Mouse (Mus musculus) lung, embryonic 15.5 days (tissue): ENCODE measurements at regions not wholly inside any gene's neighbourhood (a gene's known extent, or its start where the extent isn't known, plus 50 kb on each side); places are given as distances from the start of the nearest gene placed in this dataset.

Source experiments
- ATAC-seq: fragments of 200-750 bp; cut with Nextera tagmentation; 2 replicates; pipeline ENCODE4 v1.8.0; 2017; ENCODE audit warnings: moderate number of reproducible peaks, borderline replicate concordance; ENCODE audit not compliant: low FRiP score, low TSS enrichment; ENCODE audit errors: extremely low read depth
- H3K27ac ChIP-seq: fragments of 300-500 bp; sonication (generic); 2 replicates; pipeline ENCODE4 v1.5.1; 2015; ENCODE audit warnings: moderate library complexity, mild to moderate bottlenecking, inconsistent platforms
- H3K27me3 ChIP-seq: fragments of 300-500 bp; sonication (generic); 2 replicates; pipeline ENCODE4 v1.6.1; 2015; ENCODE audit warnings: inconsistent platforms
- H3K36me3 ChIP-seq: fragments of 300-500 bp; sonication (generic); 2 replicates; pipeline ENCODE4 v1.6.1; 2015; ENCODE audit warnings: inconsistent platforms
- H3K4me1 ChIP-seq: fragments of 300-500 bp; sonication (generic); 2 replicates; pipeline ENCODE4 v1.6.1; 2015; ENCODE audit warnings: inconsistent platforms
- H3K4me2 ChIP-seq: fragments of 300-500 bp; sonication (generic); 2 replicates; pipeline ENCODE4 v1.6.1; 2015; ENCODE audit warnings: inconsistent platforms, mild to moderate bottlenecking, moderate library complexity
- H3K4me3 ChIP-seq: fragments of 300-500 bp; sonication (generic); 2 replicates; pipeline ENCODE4 v1.5.1; 2015; ENCODE audit warnings: mild to moderate bottlenecking, inconsistent platforms
- H3K9ac ChIP-seq: fragments of 300-500 bp; sonication (generic); 2 replicates; pipeline ENCODE4 v1.6.1; 2015; ENCODE audit warnings: inconsistent platforms
- H3K9me3 ChIP-seq: fragments of 300-500 bp; sonication (generic); 2 replicates; pipeline ENCODE4 v1.6.1; 2016; ENCODE audit warnings: inconsistent platforms
- WGBS: fragments of 180-500 bp; shearing (Covaris S2); methylation state at CpG from one replicate; pipeline ENCODE4 v1.1.7; 2015; 5-methylcytosine and 5-hydroxymethylcytosine counted together

DNA sequence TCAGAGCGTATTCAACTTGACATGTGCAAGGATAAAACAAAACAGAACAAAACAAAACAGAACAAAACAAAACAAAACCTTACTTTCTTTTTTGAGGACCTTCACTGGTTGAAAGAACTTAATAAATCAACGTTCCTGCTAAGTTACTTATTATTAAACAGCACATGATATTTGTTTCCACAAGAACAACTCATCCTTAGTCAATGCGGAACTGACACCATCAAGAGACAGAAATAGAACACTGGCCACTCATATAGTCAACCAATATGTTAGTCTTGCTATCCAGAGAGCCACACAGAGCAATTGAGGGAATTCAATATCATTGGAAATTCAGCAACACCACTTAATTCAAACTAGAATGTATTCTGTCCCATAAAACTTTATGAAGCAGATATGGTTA, 132.4 kb downstream of the Ifng start:
- ATAC-seq, result no peak
- Histone ChIP-seq H3K36me3 (no peaks in the 10 kb centered on the region), H3K9me3 (no peaks in the 10 kb centered on the region), H3K4me2 (no peak overlapping the region), H3K4me3 (no peak overlapping the region), H3K27me3 (no peaks in the 10 kb centered on the region), H3K9ac (no peak overlapping the region), H3K27ac (no peak overlapping the region), H3K4me1 (no peaks in the 10 kb centered on the region)
- 70% methylated on average over 3 of the region's 3 CpGs for WGBS

GRCm38 (mm10) chr10:118575570-118575969, 134.7 kb downstream of the Ifng start:
- ATAC-seq, result no peak
- H3K4me2 ChIP-seq, result no peak overlapping the region

GRCm38 (mm10) chr10:118581376-118581775, 140.5 kb downstream of the Ifng start:
- Histone ChIP-seq H3K9me3 (no peaks in the 10 kb centered on the region), H3K4me1 (no peaks in the 10 kb centered on the region), H3K27me3 (no peaks in the 10 kb centered on the region), H3K4me3 (no peak overlapping the region), H3K27ac (no peak overlapping the region), H3K9ac (no peak overlapping the region), H3K36me3 (no peaks in the 10 kb centered on the region), H3K4me2 (no peak overlapping the region)
- ATAC-seq, result no peak; the same call in 1 of the 2 replicates
- WGBS, result 25% methylated on average over 2 of the region's 2 CpGs

More at GRCm38 (mm10) chr10:118575570-118575969, 134.7 kb downstream of the Ifng start:
- Histone ChIP-seq H3K9ac (no peak overlapping the region), H3K36me3 (no peaks in the 10 kb centered on the region), H3K4me3 (no peak overlapping the region), H3K27ac (no peak overlapping the region), H3K4me1 (no peaks in the 10 kb centered on the region), H3K27me3 (no peaks in the 10 kb centered on the region), H3K9me3 (no peaks in the 10 kb centered on the region)
- WGBS, result 85% methylated on average over 7 of the region's 7 CpGs

GRCm38 (mm10) chr10:118585821-118586220, 145.0 kb downstream of the Ifng start:
- 76% methylated on average over 4 of the region's 4 CpGs for WGBS
- ATAC-seq, result no peak
- no peaks in the 10 kb centered on the region for H3K9me3 ChIP-seq
- no peak overlapping the region for H3K4me2 ChIP-seq
- no peak overlapping the region for H3K27ac ChIP-seq
- H3K9ac ChIP-seq, result no peak overlapping the region
- H3K36me3 ChIP-seq, result no peaks in the 10 kb centered on the region
- H3K27me3 ChIP-seq, result no peaks in the 10 kb centered on the region
- H3K4me3 ChIP-seq, result no peak overlapping the region
- no peaks in the 10 kb centered on the region for H3K4me1 ChIP-seq

GRCm38 (mm10) chr10:118588198-118588597, 147.4 kb downstream of the Ifng start:
- no peak overlapping the region for H3K4me2 ChIP-seq
- ATAC-seq, result no peak
- 37% methylated on average over 8 of the region's 8 CpGs for WGBS
- H3K9ac ChIP-seq, result no peak overlapping the region
- no peak overlapping the region for H3K4me3 ChIP-seq
- H3K36me3 ChIP-seq, result no peaks in the 10 kb centered on the region
- H3K9me3 ChIP-seq, result no peaks in the 10 kb centered on the region
- H3K27me3 ChIP-seq, result no peaks in the 10 kb centered on the region
- H3K27ac ChIP-seq, result no peak overlapping the region
- no peaks in the 10 kb centered on the region for H3K4me1 ChIP-seq

DNA sequence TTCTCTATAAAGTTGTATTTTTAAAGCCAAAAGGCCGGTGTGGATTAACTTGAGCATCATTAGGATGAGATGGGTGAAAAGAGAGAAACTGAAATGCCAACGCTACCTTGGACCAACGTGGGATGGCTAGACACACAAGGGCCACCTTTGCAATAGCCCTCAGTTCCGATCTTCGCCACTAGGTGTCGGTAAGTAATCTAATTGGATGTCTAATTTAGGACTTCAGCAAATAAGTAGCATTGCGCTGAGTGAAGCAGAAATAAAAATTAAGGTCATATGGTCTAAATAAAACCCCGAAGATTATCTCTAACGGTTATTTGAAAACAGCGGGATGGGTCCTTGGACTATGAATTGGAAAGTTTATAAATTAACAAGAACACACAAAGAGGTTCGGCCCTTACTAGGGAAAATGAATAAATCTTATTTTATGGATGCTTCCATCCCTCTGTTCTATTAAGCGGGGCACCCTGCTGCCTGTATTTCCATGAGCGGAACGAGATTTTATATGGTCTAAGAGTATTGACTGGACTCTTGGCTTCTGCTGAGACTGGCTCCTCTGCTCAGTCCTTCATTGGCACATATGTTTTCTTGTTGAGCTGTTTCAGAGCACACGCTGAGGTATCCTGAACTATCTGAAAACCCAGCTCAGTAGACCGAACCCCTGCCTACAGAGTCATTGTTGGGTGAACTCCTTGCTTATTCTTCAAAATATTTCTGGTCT, 152.0 kb downstream of the Ifng start:
- 36% methylated on average over 16 of the region's 16 CpGs for WGBS
- no peak overlapping the region for H3K4me3 ChIP-seq
- no peak overlapping the region for H3K27ac ChIP-seq
- no peak overlapping the region for H3K4me2 ChIP-seq
- no peaks in the 10 kb centered on the region for H3K36me3 ChIP-seq
- H3K9me3 ChIP-seq, result no peaks in the 10 kb centered on the region
- ATAC-seq, result no peak
- H3K4me1 ChIP-seq, result peaks cover 6% of the 10 kb centered on the region
- H3K9ac ChIP-seq, result no peak overlapping the region
- no peaks in the 10 kb centered on the region for H3K27me3 ChIP-seq

GRCm38 (mm10) chr10:118596206-118596605, 155.4 kb downstream of the Ifng start:
- Histone ChIP-seq H3K4me3 (no peak overlapping the region), H3K9ac (no peak overlapping the region), H3K9me3 (no peaks in the 10 kb centered on the region), H3K36me3 (no peaks in the 10 kb centered on the region), H3K4me1 (peaks cover 6% of the 10 kb centered on the region), H3K27me3 (no peaks in the 10 kb centered on the region), H3K4me2 (no peak overlapping the region), H3K27ac (no peak overlapping the region)
- 27% methylated on average over 8 of the region's 8 CpGs for WGBS
- no peak for ATAC-seq

DNA sequence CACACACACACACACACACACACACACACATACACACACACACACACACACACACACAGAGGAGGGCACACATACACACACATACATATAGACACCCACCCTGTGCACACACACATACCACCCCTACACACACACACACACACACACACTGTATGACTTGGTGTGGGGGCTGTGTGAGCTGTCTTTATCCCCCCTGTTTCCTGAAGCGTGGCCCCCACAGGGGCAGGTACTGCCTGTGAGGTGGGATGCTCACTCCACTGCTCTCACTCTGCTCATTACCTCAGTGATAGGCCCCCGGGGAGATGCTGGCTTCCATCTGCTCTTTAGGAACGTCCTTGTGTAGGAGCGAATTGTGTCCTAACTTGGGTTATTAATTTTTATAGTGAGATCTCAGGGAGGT, 157.7 kb downstream of the Ifng start:
- H3K9ac ChIP-seq, result no peak overlapping the region
- no peak overlapping the region for H3K27ac ChIP-seq
- H3K9me3 ChIP-seq, result no peaks in the 10 kb centered on the region
- H3K36me3 ChIP-seq, result no peaks in the 10 kb centered on the region
- 86% methylated on average over 4 of the region's 4 CpGs for WGBS
- peaks cover 6% of the 10 kb centered on the region for H3K4me1 ChIP-seq
- no peak overlapping the region for H3K4me2 ChIP-seq
- ATAC-seq, result no peak
- H3K4me3 ChIP-seq, result no peak overlapping the region
- H3K27me3 ChIP-seq, result no peaks in the 10 kb centered on the region

GRCm38 (mm10) chr10:118599197-118599596, 158.4 kb downstream of the Ifng start:
- no peak overlapping the region for H3K4me2 ChIP-seq
- no peak overlapping the region for H3K27ac ChIP-seq
- H3K9ac ChIP-seq, result no peak overlapping the region
- no peak overlapping the region for H3K4me3 ChIP-seq
- no peaks in the 10 kb centered on the region for H3K27me3 ChIP-seq
- no peak for ATAC-seq
- no peaks in the 10 kb centered on the region for H3K9me3 ChIP-seq
- 86% methylated on average over 5 of the region's 5 CpGs for WGBS
- H3K36me3 ChIP-seq, result no peaks in the 10 kb centered on the region
- peaks cover 6% of the 10 kb centered on the region for H3K4me1 ChIP-seq

GRCm38 (mm10) chr10:118599610-118600009, 158.8 kb downstream of the Ifng start:
- no peak for ATAC-seq
- Histone ChIP-seq H3K27ac (no peak overlapping the region), H3K36me3 (no peaks in the 10 kb centered on the region), H3K9ac (no peak overlapping the region), H3K4me2 (no peak overlapping the region), H3K4me3 (no peak overlapping the region), H3K9me3 (no peaks in the 10 kb centered on the region), H3K4me1 (peaks cover 6% of the 10 kb centered on the region), H3K27me3 (no peaks in the 10 kb centered on the region)
- 89% methylated on average over 4 of the region's 4 CpGs for WGBS

DNA sequence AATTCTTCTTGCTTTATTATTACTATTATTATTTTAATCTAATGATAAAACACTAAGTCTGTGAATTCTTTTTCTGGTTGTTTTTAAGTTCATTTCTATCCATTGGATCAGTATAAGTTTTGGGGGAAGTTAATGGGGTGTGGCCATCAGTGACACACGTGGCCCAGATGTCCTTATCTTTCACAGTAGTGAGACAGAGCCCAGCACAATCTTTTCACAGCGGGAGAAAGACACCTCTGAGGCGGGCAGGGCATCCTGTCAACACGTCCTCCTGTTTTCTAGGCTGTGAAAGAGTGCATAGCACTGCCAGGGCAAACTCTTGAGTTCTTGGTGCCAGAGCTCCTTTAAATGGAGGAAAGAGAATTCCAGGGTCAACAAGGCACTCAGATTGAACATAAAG, 162.1 kb downstream of the Ifng start:
- Histone ChIP-seq H3K27ac (no peak overlapping the region), H3K4me3 (no peak overlapping the region), H3K4me1 (no peaks in the 10 kb centered on the region), H3K27me3 (no peaks in the 10 kb centered on the region), H3K36me3 (no peaks in the 10 kb centered on the region), H3K9me3 (no peaks in the 10 kb centered on the region), H3K4me2 (no peak overlapping the region), H3K9ac (no peak overlapping the region)
- ATAC-seq, result no peak
- 29% methylated on average over 4 of the region's 4 CpGs for WGBS

DNA sequence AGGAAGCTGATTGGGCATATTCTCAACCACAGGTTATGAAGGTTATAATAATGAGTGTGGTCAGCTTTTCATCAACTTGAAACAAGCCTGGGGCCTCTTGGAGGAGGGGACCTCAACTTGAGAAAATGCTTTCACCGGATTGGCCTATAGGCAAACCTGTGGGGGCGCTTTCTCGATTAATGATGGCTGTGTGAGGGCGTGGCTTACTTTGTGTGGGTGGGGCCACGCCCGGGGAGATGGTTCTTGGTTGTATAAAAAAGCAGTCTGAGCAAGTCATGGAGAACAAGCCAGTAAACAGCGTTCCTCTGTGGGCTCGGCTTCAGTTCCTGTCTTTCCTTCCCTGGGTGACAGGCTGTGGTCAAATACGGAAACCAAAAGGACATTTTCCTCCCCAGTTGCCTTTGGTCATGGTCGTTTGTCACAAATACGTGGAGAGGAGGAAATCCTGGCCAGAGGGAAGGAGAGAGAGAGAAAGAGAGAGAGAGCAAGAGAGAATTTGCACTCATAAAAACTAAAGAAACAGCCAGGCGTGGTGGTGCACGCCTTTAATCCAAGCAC, 163.1 kb downstream of the Ifng start:
- no peak overlapping the region for H3K9ac ChIP-seq
- H3K9me3 ChIP-seq, result no peaks in the 10 kb centered on the region
- H3K27me3 ChIP-seq, result no peaks in the 10 kb centered on the region
- ATAC-seq, result no peak
- no peak overlapping the region for H3K27ac ChIP-seq
- no peak overlapping the region for H3K4me3 ChIP-seq
- H3K4me1 ChIP-seq, result no peaks in the 10 kb centered on the region
- H3K36me3 ChIP-seq, result no peaks in the 10 kb centered on the region
- 83% methylated on average over 13 of the region's 13 CpGs for WGBS
- H3K4me2 ChIP-seq, result no peak overlapping the region
